Mouse (Mus musculus) ES-Bruce4 (cell line): ENCODE data around the gene Repin1. TPM values are rescaled to one million over a fixed set of nuclear protein-coding genes. Genes with fewer than 3 reads are reported as not detected.

Experiments used
- H3K27ac ChIP-seq: 2 replicates; pipeline ENCODE4 v1.5.1; 2012; ENCODE audit warnings: low read length, inconsistent platforms; ENCODE audit not compliant: insufficient read depth
- H3K27me3 ChIP-seq: 2 replicates; pipeline ENCODE4 v1.6.1; 2012; ENCODE audit warnings: mild to moderate bottlenecking, low read length, inconsistent platforms; ENCODE audit not compliant: control insufficient read depth, poor library complexity, insufficient read depth, severe bottlenecking
- H3K36me3 ChIP-seq: 2 replicates; pipeline ENCODE4 v1.6.1; 2012; ENCODE audit warnings: inconsistent platforms, mild to moderate bottlenecking, low read length, moderate library complexity; ENCODE audit not compliant: control insufficient read depth, poor library complexity, insufficient read depth, severe bottlenecking
- H3K4me1 ChIP-seq: one replicate; pipeline ENCODE4 v1.8.1; 2011; ENCODE audit warnings: low read length; ENCODE audit not compliant: control insufficient read depth, insufficient read depth
- H3K4me3 ChIP-seq: 2 replicates; pipeline ENCODE4 v1.5.1; 2011; ENCODE audit warnings: low read depth, mild to moderate bottlenecking, low read length
- H3K9ac ChIP-seq: 2 replicates; pipeline ENCODE4 v1.6.1; 2012; ENCODE audit warnings: low read depth, mild to moderate bottlenecking, inconsistent platforms; ENCODE audit not compliant: poor library complexity, severe bottlenecking
- H3K9me3 ChIP-seq: replicated peaks from 2 replicates; pipeline ENCODE4 v1.6.1; 2012; ENCODE audit warnings: mild to moderate bottlenecking, low read length, inconsistent platforms; ENCODE audit not compliant: control insufficient read depth, poor library complexity, insufficient read depth, severe bottlenecking
- CTCF ChIP-seq: IDR thresholded peaks from one replicate; pipeline ENCODE4 v1.8.1; 2011; ENCODE audit warnings: low read depth, low read length
- EP300 ChIP-seq: IDR thresholded peaks from 2 replicates; pipeline ENCODE4 v1.6.1; 2011; ENCODE audit warnings: low read depth, low read length; ENCODE audit not compliant: insufficient read depth
- POLR2A ChIP-seq: IDR thresholded peaks from one replicate; pipeline ENCODE4 v1.8.1; 2011; ENCODE audit warnings: low read length; ENCODE audit not compliant: insufficient read depth
- polyA plus RNA-seq: library from polyadenylated mRNA; stranded (reverse); fragments of >200 nt; gene quantifications from 2 replicates; pipeline ENCODE4 v1.2.4, GENCODE M21; 2011; ENCODE audit warnings: low read depth; ENCODE audit not compliant: missing spikeins, insufficient read depth, insufficient read length

The Repin1 gene
- polyA plus RNA-seq, 1 experiment = 12.5 TPM

- TF ChIP-seq POLR2A (no peak), EP300 (no peak), CTCF (no peak)
- Histone ChIP-seq H3K9me3 (no peaks in the 10 kb centered on the region), H3K4me1 (no peaks in the 10 kb centered on the region), H3K27ac (no peak overlapping the region), H3K4me3 (peak overlapping the region; percentile 34), H3K27me3 (no peaks in the 10 kb centered on the region; the same call in none of the 2 replicates), H3K9ac (peak overlapping the region; percentile 37; the same call in 1 of the 2 replicates), H3K36me3 (no peaks in the 10 kb centered on the region)
Observed at GRCm38 (mm10) chr6:48629661-48630034, 36.0 kb downstream of the Repin1 start.

GRCm38 (mm10) chr6:48630831-48631230, 37.1 kb downstream of the Repin1 start:
- H3K4me3 ChIP-seq = no peak overlapping the region
- H3K36me3 ChIP-seq = no peaks in the 10 kb centered on the region
- no peaks in the 10 kb centered on the region for H3K9me3 ChIP-seq
- H3K9ac ChIP-seq = no peak overlapping the region
- no peak overlapping the region for H3K27ac ChIP-seq
- no peak for TF ChIP-seq POLR2A
- TF ChIP-seq EP300 = no peak
- no peak for TF ChIP-seq CTCF
- H3K4me1 ChIP-seq = no peaks in the 10 kb centered on the region
- H3K27me3 ChIP-seq = no peaks in the 10 kb centered on the region; the same call in none of the 2 replicates

- Histone ChIP-seq H3K27ac (no peak overlapping the region), H3K4me3 (no peak overlapping the region), H3K4me1 (no peaks in the 10 kb centered on the region), H3K36me3 (no peaks in the 10 kb centered on the region), H3K9ac (no peak overlapping the region), H3K9me3 (no peaks in the 10 kb centered on the region), H3K27me3 (no peaks in the 10 kb centered on the region)
- no peak for TF ChIP-seq CTCF
- no peak for TF ChIP-seq POLR2A
- no peak for TF ChIP-seq EP300
Observed at GRCm38 (mm10) chr6:48635105-48635504, 41.4 kb downstream of the Repin1 start.

- Histone ChIP-seq H3K4me1 (no peaks in the 10 kb centered on the region), H3K9ac (no peak overlapping the region), H3K4me3 (no peak overlapping the region), H3K9me3 (no peaks in the 10 kb centered on the region), H3K36me3 (no peaks in the 10 kb centered on the region), H3K27me3 (no peaks in the 10 kb centered on the region), H3K27ac (no peak overlapping the region)
- TF ChIP-seq POLR2A (no peak), CTCF (no peak), EP300 (no peak)
Observed at GRCm38 (mm10) chr6:48636515-48636914, 42.8 kb downstream of the Repin1 start.

- Histone ChIP-seq H3K36me3 (no peaks in the 10 kb centered on the region), H3K27me3 (no peaks in the 10 kb centered on the region), H3K9me3 (no peaks in the 10 kb centered on the region), H3K27ac (no peak overlapping the region), H3K9ac (no peak overlapping the region), H3K4me1 (no peaks in the 10 kb centered on the region), H3K4me3 (no peak overlapping the region)
- TF ChIP-seq CTCF (no peak), POLR2A (no peak), EP300 (no peak)
Observed at GRCm38 (mm10) chr6:48637811-48638500, 44.3 kb downstream of the Repin1 start.

- no peak overlapping the region for H3K4me3 ChIP-seq
- no peak overlapping the region for H3K9ac ChIP-seq
- no peaks in the 10 kb centered on the region for H3K27me3 ChIP-seq
- H3K4me1 ChIP-seq = no peaks in the 10 kb centered on the region
- H3K9me3 ChIP-seq = no peaks in the 10 kb centered on the region
- no peak overlapping the region for H3K27ac ChIP-seq
- no peak for TF ChIP-seq CTCF
- TF ChIP-seq EP300 = no peak
- no peak for TF ChIP-seq POLR2A
- H3K36me3 ChIP-seq = no peaks in the 10 kb centered on the region
Observed at GRCm38 (mm10) chr6:48638553-48638952, 44.9 kb downstream of the Repin1 start.
